Mouse (Mus musculus): Measurements from ENCODE around the gene Tor1b. TPM values are rescaled to one million over a fixed set of nuclear protein-coding genes. Genes with fewer than 3 reads are reported as not detected.

The Tor1b gene
- polyA plus RNA-seq, 1 experiment from 2014 or later = 23.3 TPM

DNA sequence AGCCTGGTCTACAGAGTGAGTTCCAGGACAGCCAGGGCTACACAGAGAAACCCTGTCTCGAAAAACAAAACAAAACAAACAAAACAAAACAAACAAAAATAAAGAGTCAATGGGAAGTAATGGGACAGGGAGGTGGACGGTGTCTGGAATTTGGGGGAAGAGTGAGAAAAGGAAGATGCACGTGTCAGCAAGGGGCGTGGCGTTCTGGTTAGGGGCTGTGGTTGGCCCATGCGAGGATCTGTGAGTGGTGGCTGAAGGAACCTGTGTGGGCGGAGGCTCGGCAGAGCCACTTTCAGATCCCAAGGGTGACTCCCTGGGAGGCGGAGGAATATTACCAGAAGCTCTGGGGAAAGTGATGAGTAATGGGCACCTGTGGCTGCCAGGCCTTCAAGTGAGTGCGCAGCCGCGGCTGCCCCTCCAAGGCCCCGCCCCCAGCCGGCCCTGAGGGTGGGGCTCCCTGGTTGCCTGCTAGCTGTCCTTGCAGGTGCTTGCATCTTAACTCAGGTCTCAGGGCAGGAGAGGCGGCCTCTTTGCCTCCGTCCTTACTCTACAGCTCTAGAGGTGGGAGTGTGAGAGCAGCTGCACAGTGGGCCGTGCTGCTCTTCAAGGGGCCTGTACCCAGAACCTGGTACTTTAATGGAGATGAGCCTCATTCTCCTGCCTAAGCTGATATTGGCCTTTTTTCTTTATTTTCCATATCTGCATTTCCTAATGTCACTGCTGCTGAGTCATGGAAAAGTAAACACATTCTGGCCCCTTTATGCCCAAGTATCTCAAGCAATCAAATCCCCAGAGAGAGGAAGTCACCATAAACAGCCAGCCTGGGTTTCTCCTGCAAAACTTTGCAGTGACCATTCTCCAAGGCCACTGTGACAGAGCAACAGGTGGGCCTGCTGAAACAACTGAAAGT, 32.6 kb downstream of the Tor1b start:
- Histone ChIP-seq H3K27me3 (ENCODE audit: control insufficient read depth, insufficient read depth, low read length) (no peaks in the 10 kb centered on the region), H3K27ac (ENCODE audit: low read depth, low read length) (no peak overlapping the region), H3K36me3 (ENCODE audit: control insufficient read depth, insufficient read depth, low read length) (no peaks in the 10 kb centered on the region), H3K4me3 (ENCODE audit: low read depth, low read length) (no peak overlapping the region), H3K4me2 (peak overlapping the region; percentile 12), H3K9me3 (replicated peaks; ENCODE audit: control insufficient read depth, low read length) (no peaks in the 10 kb centered on the region), H3K4me1 (ENCODE audit: control insufficient read depth, insufficient read depth, low read length) (peaks cover 19% of the 10 kb centered on the region), H3K9ac (ENCODE audit: low read depth, low read length) (no peak overlapping the region)
- 21% methylated on average over 17 of the region's 17 CpGs for WGBS (ENCODE audit: insufficient replicate concordance)
- ATAC-seq (replicated peaks; ENCODE audit: insufficient number of reproducible peaks, low FRiP score, low TSS enrichment) = no peak

- 79% methylated on average over 9 of the region's 9 CpGs for WGBS (ENCODE audit: insufficient replicate concordance)
- Histone ChIP-seq H3K36me3 (ENCODE audit: control insufficient read depth, insufficient read depth, low read length) (no peaks in the 10 kb centered on the region), H3K27ac (ENCODE audit: low read depth, low read length) (no peak overlapping the region), H3K9ac (ENCODE audit: low read depth, low read length) (no peak overlapping the region), H3K4me1 (ENCODE audit: control insufficient read depth, insufficient read depth, low read length) (peaks cover 7% of the 10 kb centered on the region; the same call in 1 of the 2 replicates), H3K4me3 (ENCODE audit: low read depth, low read length) (no peak overlapping the region), H3K9me3 (replicated peaks; ENCODE audit: control insufficient read depth, low read length) (no peaks in the 10 kb centered on the region), H3K27me3 (ENCODE audit: control insufficient read depth, insufficient read depth, low read length) (no peaks in the 10 kb centered on the region), H3K4me2 (no peak overlapping the region)
- no peak for ATAC-seq (replicated peaks; ENCODE audit: insufficient number of reproducible peaks, low FRiP score, low TSS enrichment)
Measured at GRCm38 (mm10) chr2:30990221-30990620, 37.5 kb downstream of the Tor1b start.

GRCm38 (mm10) chr2:30994853-30995252, 42.1 kb downstream of the Tor1b start:
- no peak overlapping the region for H3K4me2 ChIP-seq

GRCm38 (mm10) chr2:30995432-30995996, 42.8 kb downstream of the Tor1b start:
- WGBS (ENCODE audit: insufficient replicate concordance) = 70% methylated on average over 11 of the region's 11 CpGs
- Histone ChIP-seq H3K4me3 (ENCODE audit: low read depth, low read length) (no peak overlapping the region), H3K4me1 (ENCODE audit: control insufficient read depth, insufficient read depth, low read length) (peaks cover 16% of the 10 kb centered on the region), H3K9ac (ENCODE audit: low read depth, low read length) (peak overlapping the region; percentile 36; the same call in 1 of the 2 replicates), H3K9me3 (replicated peaks; ENCODE audit: control insufficient read depth, low read length) (no peaks in the 10 kb centered on the region), H3K27ac (ENCODE audit: low read depth, low read length) (peak overlapping the region; percentile 57; the same call in 1 of the 2 replicates), H3K36me3 (ENCODE audit: control insufficient read depth, insufficient read depth, low read length) (no peaks in the 10 kb centered on the region), H3K27me3 (ENCODE audit: control insufficient read depth, insufficient read depth, low read length) (no peaks in the 10 kb centered on the region), H3K4me2 (peak overlapping the region; percentile 46)
- no peak for ATAC-seq (replicated peaks; ENCODE audit: insufficient number of reproducible peaks, low FRiP score, low TSS enrichment)

More at GRCm38 (mm10) chr2:30994853-30995252, 42.1 kb downstream of the Tor1b start:
- Histone ChIP-seq H3K4me3 (ENCODE audit: low read depth, low read length) (no peak overlapping the region), H3K9ac (ENCODE audit: low read depth, low read length) (no peak overlapping the region), H3K27me3 (ENCODE audit: control insufficient read depth, insufficient read depth, low read length) (no peaks in the 10 kb centered on the region), H3K27ac (ENCODE audit: low read depth, low read length) (no peak overlapping the region), H3K4me1 (ENCODE audit: control insufficient read depth, insufficient read depth, low read length) (peaks cover 16% of the 10 kb centered on the region), H3K36me3 (ENCODE audit: control insufficient read depth, insufficient read depth, low read length) (no peaks in the 10 kb centered on the region), H3K9me3 (replicated peaks; ENCODE audit: control insufficient read depth, low read length) (no peaks in the 10 kb centered on the region)
- 90% methylated on average over 4 of the region's 4 CpGs for WGBS (ENCODE audit: insufficient replicate concordance)
- no peak for ATAC-seq (replicated peaks; ENCODE audit: insufficient number of reproducible peaks, low FRiP score, low TSS enrichment)

- H3K27ac ChIP-seq (ENCODE audit: low read depth, low read length) = no peak overlapping the region
- H3K4me1 ChIP-seq (ENCODE audit: control insufficient read depth, insufficient read depth, low read length) = peaks cover 16% of the 10 kb centered on the region
- no peaks in the 10 kb centered on the region for H3K36me3 ChIP-seq (ENCODE audit: control insufficient read depth, insufficient read depth, low read length)
- H3K4me2 ChIP-seq = no peak overlapping the region
- no peak for ATAC-seq (replicated peaks; ENCODE audit: insufficient number of reproducible peaks, low FRiP score, low TSS enrichment)
- H3K4me3 ChIP-seq (ENCODE audit: low read depth, low read length) = no peak overlapping the region
- 66% methylated on average over 8 of the region's 8 CpGs for WGBS (ENCODE audit: insufficient replicate concordance)
- H3K27me3 ChIP-seq (ENCODE audit: control insufficient read depth, insufficient read depth, low read length) = no peaks in the 10 kb centered on the region
- no peaks in the 10 kb centered on the region for H3K9me3 ChIP-seq (replicated peaks; ENCODE audit: control insufficient read depth, low read length)
- no peak overlapping the region for H3K9ac ChIP-seq (ENCODE audit: low read depth, low read length)
Measured at GRCm38 (mm10) chr2:30998443-30999260, 45.9 kb downstream of the Tor1b start.

DNA sequence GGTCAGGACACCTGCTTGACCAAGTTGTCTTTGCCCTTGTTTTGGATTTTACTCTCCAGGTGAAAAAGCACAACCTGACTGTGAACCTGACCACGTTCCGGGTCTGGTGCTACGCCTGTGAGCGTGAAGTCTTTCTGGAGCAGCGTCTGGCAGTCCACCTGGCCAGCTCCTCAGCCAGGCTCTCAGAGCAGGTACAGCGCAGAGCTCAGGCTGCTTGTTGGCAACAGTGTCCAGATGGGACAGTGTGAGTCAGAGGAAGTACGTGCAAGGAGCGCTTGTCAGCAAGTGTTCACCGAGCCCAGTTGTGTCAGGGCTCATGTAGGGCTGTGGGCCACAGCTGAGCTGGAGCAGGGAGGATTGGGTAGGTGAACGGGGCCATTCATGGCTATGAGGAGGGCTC, 50.1 kb downstream of the Tor1b start:
- 88% methylated on average over 10 of the region's 10 CpGs for WGBS (ENCODE audit: insufficient replicate concordance)
- ATAC-seq (replicated peaks; ENCODE audit: insufficient number of reproducible peaks, low FRiP score, low TSS enrichment) = no peak
- Histone ChIP-seq H3K27ac (ENCODE audit: low read depth, low read length) (no peak overlapping the region), H3K36me3 (ENCODE audit: control insufficient read depth, insufficient read depth, low read length) (0 out of 2 replicates have a peak, but pooled peaks cover 3% of the 10 kb centered on the region), H3K9ac (ENCODE audit: low read depth, low read length) (no peak overlapping the region), H3K27me3 (ENCODE audit: control insufficient read depth, insufficient read depth, low read length) (no peaks in the 10 kb centered on the region), H3K9me3 (replicated peaks; ENCODE audit: control insufficient read depth, low read length) (no peaks in the 10 kb centered on the region), H3K4me2 (no peak overlapping the region), H3K4me1 (ENCODE audit: control insufficient read depth, insufficient read depth, low read length) (peaks cover 26% of the 10 kb centered on the region), H3K4me3 (ENCODE audit: low read depth, low read length) (no peak overlapping the region)

DNA sequence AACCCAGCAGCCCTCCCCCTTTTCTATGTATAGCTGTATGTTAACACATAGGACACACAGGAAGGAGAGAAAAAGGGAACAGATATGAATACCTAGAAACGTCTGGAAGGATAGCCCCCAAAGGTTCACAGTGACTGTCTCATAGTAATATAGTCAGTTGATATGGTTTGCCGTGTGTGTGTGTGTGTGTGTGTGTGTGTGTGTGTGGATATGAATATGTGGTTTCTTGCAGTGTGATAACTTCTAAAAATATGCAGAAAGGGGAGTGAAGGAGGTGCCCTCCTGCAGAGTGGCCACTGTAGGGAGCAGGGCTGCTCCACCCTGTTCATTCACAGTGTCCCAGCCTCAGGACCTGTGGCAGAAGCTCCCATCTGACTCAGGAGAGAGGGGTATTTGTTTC, 52.7 kb downstream of the Tor1b start:
- Histone ChIP-seq H3K27me3 (ENCODE audit: control insufficient read depth, insufficient read depth, low read length) (no peaks in the 10 kb centered on the region), H3K4me3 (ENCODE audit: low read depth, low read length) (0 out of 2 replicates have a peak overlapping the region, but pooled peaks have one; percentile 2), H3K4me2 (peak overlapping the region; percentile 43), H3K9me3 (replicated peaks; ENCODE audit: control insufficient read depth, low read length) (no peaks in the 10 kb centered on the region), H3K27ac (ENCODE audit: low read depth, low read length) (peak overlapping the region; percentile 78), H3K36me3 (ENCODE audit: control insufficient read depth, insufficient read depth, low read length) (0 out of 2 replicates have a peak, but pooled peaks cover 3% of the 10 kb centered on the region), H3K4me1 (ENCODE audit: control insufficient read depth, insufficient read depth, low read length) (peaks cover 26% of the 10 kb centered on the region), H3K9ac (ENCODE audit: low read depth, low read length) (peak overlapping the region; percentile 47; the same call in 1 of the 2 replicates)
- ATAC-seq (replicated peaks; ENCODE audit: insufficient number of reproducible peaks, low FRiP score, low TSS enrichment) = no peak
- 59% methylated on average over 2 of the region's 2 CpGs for WGBS (ENCODE audit: insufficient replicate concordance)

DNA sequence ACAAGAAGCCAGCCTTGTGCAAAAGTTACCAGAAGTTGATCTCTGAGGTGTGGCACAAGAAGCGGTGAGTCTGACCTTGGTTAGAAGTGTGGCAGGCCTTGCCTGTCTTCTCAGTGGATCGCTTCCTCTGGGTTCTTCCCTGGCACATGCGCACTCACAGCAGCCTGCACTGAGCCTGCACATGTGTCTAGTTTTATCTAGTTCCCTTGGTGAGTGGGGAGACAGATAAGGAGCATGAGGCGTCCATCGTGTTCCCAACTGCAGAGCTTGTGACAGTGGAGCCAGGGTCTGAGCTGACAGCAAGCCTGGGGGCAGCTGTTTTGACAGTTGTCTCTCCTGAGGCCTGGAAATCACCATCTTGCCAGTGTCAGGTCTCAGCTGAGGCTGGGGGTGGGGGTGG, 53.7 kb downstream of the Tor1b start:
- Histone ChIP-seq H3K9ac (ENCODE audit: low read depth, low read length) (peak overlapping the region; percentile 57), H3K27ac (ENCODE audit: low read depth, low read length) (peak overlapping the region; percentile 78), H3K4me3 (ENCODE audit: low read depth, low read length) (no peak overlapping the region)

More for the DNA sequence above, 53.7 kb downstream of the Tor1b start:
- WGBS (ENCODE audit: insufficient replicate concordance) = 22% methylated on average over 5 of the region's 5 CpGs
- peaks cover 11% of the 10 kb centered on the region; the same call in 1 of the 2 replicates for H3K36me3 ChIP-seq (ENCODE audit: control insufficient read depth, insufficient read depth, low read length)
- H3K4me1 ChIP-seq (ENCODE audit: control insufficient read depth, insufficient read depth, low read length) = peaks cover 26% of the 10 kb centered on the region
- H3K4me2 ChIP-seq = peak overlapping the region; percentile 43
- H3K9me3 ChIP-seq (replicated peaks; ENCODE audit: control insufficient read depth, low read length) = no peaks in the 10 kb centered on the region
- no peaks in the 10 kb centered on the region for H3K27me3 ChIP-seq (ENCODE audit: control insufficient read depth, insufficient read depth, low read length)
- ATAC-seq (replicated peaks; ENCODE audit: insufficient number of reproducible peaks, low FRiP score, low TSS enrichment) = peak; percentile 68

Data from heart, embryonic 11.5 days (tissue).